Mouse (Mus musculus): ENCODE data around the gene Aanat. TPM values are rescaled to one million over a fixed set of nuclear protein-coding genes. Genes with fewer than 3 reads are reported as not detected.

Gene Aanat
- polyA plus RNA-seq (2015; fragmentation: Nextera tagmentation; extraction: Ambion mirVana) = not detected in 2 replicates

- Histone ChIP-seq H3K27me3 (ENCODE audit: insufficient read depth, low read length) (no peaks in the 10 kb centered on the region), H3K9ac (ENCODE audit: low read depth, low read length) (no peak within 1 kb of the TSS), H3K27ac (no peak within 1 kb of the TSS), H3K36me3 (ENCODE audit: insufficient read depth, low read length) (no peaks in the 10 kb centered on the region), H3K4me1 (replicated peaks; ENCODE audit: insufficient read depth, low read length) (no peaks in the 10 kb centered on the region), H3K9me3 (replicated peaks; ENCODE audit: low read length) (no peaks in the 10 kb centered on the region), H3K4me3 (replicated peaks; ENCODE audit: low read depth, low read length) (no peak within 1 kb of the TSS), H3K4me2 (ENCODE audit: low read length) (peak within 1 kb of the TSS; percentile 11; the same call in 1 of the 2 replicates)
- WGBS = 60% methylated on average over 5 of the region's 5 CpGs
- no peak for ATAC-seq (replicated peaks; ENCODE audit: low FRiP score, low read depth)
- no peak for DNase-seq (ENCODE audit: low spot score)
- TF ChIP-seq CTCF (IDR thresholded peaks at IDR 0.05; ENCODE audit: low read depth) = no peak
These were observed at the start of gene Aanat for GRCm38 (mm10) chr11:116586310-116586709. TSS of gene Aanat (plus strand) at chr11:116586432.

GRCm38 (mm10) chr11:116536685-116537084 lies 49.5 kb upstream of the Aanat start:
- Histone ChIP-seq H3K4me1 (replicated peaks; ENCODE audit: insufficient read depth, low read length) (peaks cover 21% of the 10 kb centered on the region), H3K4me3 (replicated peaks; ENCODE audit: low read depth, low read length) (no peak overlapping the region), H3K4me2 (ENCODE audit: low read length) (no peak overlapping the region), H3K27ac (no peak overlapping the region), H3K27me3 (ENCODE audit: insufficient read depth, low read length) (no peaks in the 10 kb centered on the region), H3K9me3 (replicated peaks; ENCODE audit: low read length) (no peaks in the 10 kb centered on the region), H3K36me3 (ENCODE audit: insufficient read depth, low read length) (peaks cover 21% of the 10 kb centered on the region), H3K9ac (ENCODE audit: low read depth, low read length) (no peak overlapping the region)
- DNase-seq (ENCODE audit: low spot score) = no peak
- 86% methylated on average over 7 of the region's 7 CpGs for WGBS
- no peak for ATAC-seq (replicated peaks; ENCODE audit: low FRiP score, low read depth)
- no peak for TF ChIP-seq CTCF (IDR thresholded peaks at IDR 0.05; ENCODE audit: low read depth)

DNA sequence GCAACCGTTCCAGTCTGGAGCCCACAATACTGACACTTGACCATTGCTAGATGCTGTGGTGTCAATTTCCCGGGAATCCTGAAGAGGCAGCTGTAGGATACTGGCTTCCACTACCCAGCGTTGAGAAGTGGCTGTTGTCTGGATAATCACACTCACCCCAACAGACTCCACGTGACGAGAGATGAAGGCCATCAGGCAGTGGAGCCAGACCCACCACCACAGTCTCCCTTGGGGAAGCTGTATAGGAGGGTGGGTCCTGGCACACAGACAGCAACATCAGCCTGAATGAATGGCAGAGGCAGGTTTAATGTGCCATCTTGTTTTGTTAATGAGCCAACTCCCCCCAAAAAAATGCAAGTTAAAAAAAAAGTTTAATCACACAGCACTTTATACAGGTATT lies 48.8 kb upstream of the Aanat start:
- Histone ChIP-seq H3K4me2 (ENCODE audit: low read length) (no peak overlapping the region), H3K9me3 (replicated peaks; ENCODE audit: low read length) (no peaks in the 10 kb centered on the region), H3K4me1 (replicated peaks; ENCODE audit: insufficient read depth, low read length) (peaks cover 14% of the 10 kb centered on the region), H3K27ac (no peak overlapping the region), H3K36me3 (ENCODE audit: insufficient read depth, low read length) (peaks cover 28% of the 10 kb centered on the region), H3K9ac (ENCODE audit: low read depth, low read length) (no peak overlapping the region), H3K4me3 (replicated peaks; ENCODE audit: low read depth, low read length) (no peak overlapping the region), H3K27me3 (ENCODE audit: insufficient read depth, low read length) (no peaks in the 10 kb centered on the region)
- DNase-seq (ENCODE audit: low spot score) (no peak), ATAC-seq (replicated peaks; ENCODE audit: low FRiP score, low read depth) (no peak)
- 67% methylated on average over 5 of the region's 5 CpGs for WGBS
- no peak for TF ChIP-seq CTCF (IDR thresholded peaks at IDR 0.05; ENCODE audit: low read depth)

GRCm38 (mm10) chr11:116538142-116538735 lies 48.0 kb upstream of the Aanat start:
- no peak overlapping the region for H3K4me2 ChIP-seq (ENCODE audit: low read length)
- ATAC-seq (replicated peaks; ENCODE audit: low FRiP score, low read depth) = no peak
- peaks cover 7% of the 10 kb centered on the region; the same call in 1 of the 2 replicates for H3K4me1 ChIP-seq (replicated peaks; ENCODE audit: insufficient read depth, low read length)
- H3K27me3 ChIP-seq (ENCODE audit: insufficient read depth, low read length) = no peaks in the 10 kb centered on the region
- TF ChIP-seq CTCF (IDR thresholded peaks at IDR 0.05; ENCODE audit: low read depth) = no peak
- no peaks in the 10 kb centered on the region for H3K9me3 ChIP-seq (replicated peaks; ENCODE audit: low read length)
- H3K27ac ChIP-seq = no peak overlapping the region
- 86% methylated on average over 12 of the region's 12 CpGs for WGBS
- H3K36me3 ChIP-seq (ENCODE audit: insufficient read depth, low read length) = peaks cover 37% of the 10 kb centered on the region
- no peak for DNase-seq (ENCODE audit: low spot score)
- no peak overlapping the region for H3K9ac ChIP-seq (ENCODE audit: low read depth, low read length)
- H3K4me3 ChIP-seq (replicated peaks; ENCODE audit: low read depth, low read length) = no peak overlapping the region

DNA sequence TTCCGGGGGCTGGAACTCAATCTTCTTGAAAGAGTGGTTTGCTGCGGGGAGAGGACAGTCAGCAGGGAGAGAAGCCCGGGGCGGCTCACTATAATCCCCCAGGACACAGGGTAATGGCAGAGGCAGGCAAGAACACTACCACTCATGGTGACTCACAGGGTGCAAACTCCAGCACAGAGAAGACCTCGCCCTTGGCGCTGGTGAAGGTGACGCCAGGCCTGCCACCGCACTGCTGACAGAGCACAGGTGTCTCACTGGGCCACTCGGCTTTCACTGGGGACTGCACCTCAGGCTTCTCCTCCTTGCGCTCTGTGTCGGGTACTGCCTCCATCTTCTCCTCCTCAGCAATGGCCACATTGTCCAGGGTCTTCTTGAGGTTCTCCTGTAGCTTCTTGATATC lies 45.0 kb upstream of the Aanat start:
- H3K4me3 ChIP-seq (replicated peaks; ENCODE audit: low read depth, low read length) = no peak overlapping the region
- H3K4me2 ChIP-seq (ENCODE audit: low read length) = no peak overlapping the region
- H3K9me3 ChIP-seq (replicated peaks; ENCODE audit: low read length) = no peaks in the 10 kb centered on the region
- no peaks in the 10 kb centered on the region for H3K4me1 ChIP-seq (replicated peaks; ENCODE audit: insufficient read depth, low read length)
- peaks cover 57% of the 10 kb centered on the region for H3K36me3 ChIP-seq (ENCODE audit: insufficient read depth, low read length)
- H3K27me3 ChIP-seq (ENCODE audit: insufficient read depth, low read length) = no peaks in the 10 kb centered on the region
- TF ChIP-seq CTCF (IDR thresholded peaks at IDR 0.05; ENCODE audit: low read depth) = no peak
- no peak overlapping the region for H3K9ac ChIP-seq (ENCODE audit: low read depth, low read length)
- H3K27ac ChIP-seq = no peak overlapping the region
- ATAC-seq (replicated peaks; ENCODE audit: low FRiP score, low read depth) (no peak), DNase-seq (ENCODE audit: low spot score) (no peak)
- 95% methylated on average over 11 of the region's 11 CpGs for WGBS

- DNase-seq (ENCODE audit: low spot score) (peak; percentile 56), ATAC-seq (replicated peaks; ENCODE audit: low FRiP score, low read depth) (no peak)
- 84% methylated on average over 4 of the region's 4 CpGs for WGBS
These were observed 43.1 kb upstream of the Aanat start for GRCm38 (mm10) chr11:116543110-116543509.

More at GRCm38 (mm10) chr11:116543110-116543509, 43.1 kb upstream of the Aanat start:
- Histone ChIP-seq H3K4me1 (replicated peaks; ENCODE audit: insufficient read depth, low read length) (no peaks in the 10 kb centered on the region), H3K9ac (ENCODE audit: low read depth, low read length) (no peak overlapping the region), H3K9me3 (replicated peaks; ENCODE audit: low read length) (no peaks in the 10 kb centered on the region), H3K4me2 (ENCODE audit: low read length) (no peak overlapping the region), H3K27ac (no peak overlapping the region), H3K36me3 (ENCODE audit: insufficient read depth, low read length) (peaks cover 61% of the 10 kb centered on the region), H3K4me3 (replicated peaks; ENCODE audit: low read depth, low read length) (no peak overlapping the region), H3K27me3 (ENCODE audit: insufficient read depth, low read length) (no peaks in the 10 kb centered on the region)
- peak; percentile 82 for TF ChIP-seq CTCF (IDR thresholded peaks at IDR 0.05; ENCODE audit: low read depth)

Measured in kidney, postnatal 0 days (tissue).